Mouse (Mus musculus) midbrain, embryonic 10.5 days (tissue): Measurements from ENCODE around the gene Serac1. TPM values are rescaled to one million over a fixed set of nuclear protein-coding genes. Genes with fewer than 3 reads are reported as not detected.
A peak's percentile ranks its signal among the peaks of the same experiment; 100 is the strongest.

Experiments
- DNase-seq: peaks from one replicate; pipeline ENCODE4 v3.0.0-alpha.2; 2017; ENCODE audit warnings: low spot score
- H3K27ac ChIP-seq: fragments of 300-500 bp; sonication (generic); replicated peaks from 2 replicates; pipeline ENCODE4 v1.5.1; 2016; ENCODE audit warnings: mild to moderate bottlenecking
- H3K27me3 ChIP-seq: fragments of 300-500 bp; sonication (generic); 2 replicates; pipeline ENCODE4 v1.6.1; 2016; ENCODE audit warnings: low read depth, mild to moderate bottlenecking; ENCODE audit not compliant: poor library complexity, severe bottlenecking
- H3K36me3 ChIP-seq: fragments of 300-500 bp; sonication (generic); 2 replicates; pipeline ENCODE4 v1.6.1; 2016; ENCODE audit warnings: mild to moderate bottlenecking, moderate library complexity
- H3K4me1 ChIP-seq: fragments of 300-500 bp; sonication (generic); 2 replicates; pipeline ENCODE4 v1.6.1; 2016
- H3K4me3 ChIP-seq: fragments of 300-500 bp; sonication (generic); 2 replicates; pipeline ENCODE4 v1.5.1; 2016; ENCODE audit warnings: mild to moderate bottlenecking, moderate library complexity
- H3K9me3 ChIP-seq: fragments of 300-500 bp; sonication (generic); replicated peaks from 2 replicates; pipeline ENCODE4 v1.6.1; 2016; ENCODE audit warnings: mild to moderate bottlenecking
- WGBS: fragments of 180-500 bp; shearing (Covaris S2); methylation state at CpG from one replicate; pipeline ENCODE4 v1.1.7; 2016; 5-methylcytosine and 5-hydroxymethylcytosine counted together
- polyA plus RNA-seq: library from polyadenylated mRNA; unstranded; fragments of >200 nt; fragmentation: Nextera tagmentation; extraction: Ambion mirVana; gene quantifications from 2 replicates; pipeline ENCODE4 v1.2.1, GENCODE M21; 2016

The Serac1 gene
- 7.0 and 7.5 TPM in 2 replicates for polyA plus RNA-seq

DNA sequence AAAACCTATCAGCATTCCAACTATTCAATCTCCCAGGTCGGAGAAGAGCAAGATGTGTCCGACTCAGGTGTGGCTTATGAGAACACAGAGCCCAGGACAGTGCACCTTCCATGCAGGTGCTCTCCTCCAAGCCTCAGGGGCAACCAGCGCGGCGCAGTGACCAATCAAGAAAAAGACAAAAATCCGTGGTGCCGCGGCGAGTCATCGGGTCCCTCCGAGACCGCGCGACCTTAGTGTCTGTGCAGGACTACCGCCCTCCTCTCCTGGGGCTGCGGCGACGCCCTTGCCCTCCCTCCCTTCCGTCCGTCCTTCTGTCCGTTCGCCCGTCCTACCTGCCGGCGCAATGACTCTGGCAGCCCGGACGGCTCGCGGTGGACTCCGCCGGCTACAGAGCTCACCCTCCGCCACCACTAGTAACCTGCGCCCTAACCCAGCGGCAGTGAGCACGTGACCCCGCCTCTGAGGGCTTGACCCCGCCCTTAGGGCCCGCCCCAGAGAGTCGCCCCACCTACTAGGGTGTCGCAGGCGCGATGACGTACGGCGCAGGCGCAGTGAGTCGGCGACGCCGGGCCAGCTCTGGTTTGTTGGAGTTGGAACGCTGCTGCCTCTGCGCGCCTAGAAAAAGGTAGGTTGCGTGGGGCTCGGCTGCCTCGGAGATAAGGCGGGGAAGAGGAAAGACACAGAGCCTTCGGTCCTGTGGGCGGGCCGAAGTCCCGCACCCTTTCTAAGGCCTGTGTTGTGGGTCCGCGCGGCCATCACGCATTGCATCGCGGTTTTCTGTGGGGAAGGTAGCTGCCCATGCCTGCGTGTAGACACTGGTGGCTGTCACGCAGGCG lies at the start of gene Serac1, which contains the start of gene Gtf2h5:
Serac1 (minus strand) TSS at position 455 of the 836 bp plus-strand sequence.
Gtf2h5 (plus strand) TSS at position 500 of the 836 bp plus-strand sequence.
- H3K36me3 ChIP-seq, result peaks cover 21% of the 10 kb centered on the region
- H3K27me3 ChIP-seq, result no peaks in the 10 kb centered on the region
- no peaks in the 10 kb centered on the region for H3K9me3 ChIP-seq
- H3K27ac ChIP-seq, result peak within 1 kb of the TSS; percentile 90
- DNase-seq, result peak; percentile 97
- peaks cover 19% of the 10 kb centered on the region for H3K4me1 ChIP-seq
- under 1% methylated on average over 70 of the region's 70 CpGs for WGBS
- H3K4me3 ChIP-seq, result peak within 1 kb of the TSS; percentile 87

DNA sequence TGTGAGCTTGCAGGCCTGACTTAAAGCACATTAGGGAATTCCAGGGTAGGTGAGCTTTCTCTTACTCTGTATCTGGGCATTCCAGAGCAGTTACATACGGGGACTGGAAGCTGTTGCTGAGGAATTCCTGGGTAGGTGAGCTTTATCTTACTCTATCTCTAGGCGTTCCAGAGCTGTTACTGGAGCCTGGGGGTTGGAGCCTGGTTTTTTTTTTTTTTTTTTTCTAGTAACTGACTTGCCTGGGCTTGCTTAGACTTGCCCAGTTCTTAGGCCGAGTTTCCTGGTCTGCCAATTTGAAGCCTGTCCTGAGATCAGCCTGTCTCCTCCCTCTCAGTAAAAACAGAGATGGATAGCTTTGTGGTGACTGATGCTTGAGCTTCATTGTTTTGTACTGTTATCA lies 48.5 kb upstream of the Serac1 start:
- WGBS, result 66% methylated on average over 3 of the region's 3 CpGs
- Histone ChIP-seq H3K36me3 (peaks cover 37% of the 10 kb centered on the region), H3K9me3 (no peaks in the 10 kb centered on the region), H3K27ac (no peak overlapping the region), H3K27me3 (no peaks in the 10 kb centered on the region), H3K4me1 (0 out of 2 replicates have a peak, but pooled peaks cover 3% of the 10 kb centered on the region), H3K4me3 (no peak overlapping the region)
- no peak for DNase-seq

DNA sequence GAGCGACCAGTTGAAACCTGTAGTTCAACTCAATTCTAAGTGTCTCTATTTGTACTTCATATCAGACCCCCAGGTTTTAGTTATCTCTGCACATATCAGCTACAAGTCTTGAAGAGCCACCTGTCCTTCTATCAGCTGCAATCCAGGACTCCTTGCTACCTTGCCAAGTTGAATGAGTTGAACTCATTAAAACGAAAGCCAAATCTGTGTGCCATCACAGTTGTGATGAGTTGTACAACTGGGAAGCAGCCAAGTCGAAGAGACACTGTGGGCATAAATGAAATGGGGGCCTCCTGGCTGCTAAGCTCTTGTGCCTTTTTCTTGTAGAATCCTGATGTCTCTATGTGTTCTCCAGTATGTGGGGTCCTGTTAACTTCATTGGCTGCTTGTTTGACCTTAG lies 45.9 kb upstream of the Serac1 start:
- WGBS, result 92% methylated on average over 3 of the region's 3 CpGs
- no peak overlapping the region for H3K27ac ChIP-seq
- no peak for DNase-seq
- 0 out of 2 replicates have a peak, but pooled peaks cover 3% of the 10 kb centered on the region for H3K4me1 ChIP-seq
- H3K4me3 ChIP-seq, result no peak overlapping the region
- no peaks in the 10 kb centered on the region for H3K9me3 ChIP-seq
- no peaks in the 10 kb centered on the region for H3K27me3 ChIP-seq
- peaks cover 54% of the 10 kb centered on the region for H3K36me3 ChIP-seq

DNA sequence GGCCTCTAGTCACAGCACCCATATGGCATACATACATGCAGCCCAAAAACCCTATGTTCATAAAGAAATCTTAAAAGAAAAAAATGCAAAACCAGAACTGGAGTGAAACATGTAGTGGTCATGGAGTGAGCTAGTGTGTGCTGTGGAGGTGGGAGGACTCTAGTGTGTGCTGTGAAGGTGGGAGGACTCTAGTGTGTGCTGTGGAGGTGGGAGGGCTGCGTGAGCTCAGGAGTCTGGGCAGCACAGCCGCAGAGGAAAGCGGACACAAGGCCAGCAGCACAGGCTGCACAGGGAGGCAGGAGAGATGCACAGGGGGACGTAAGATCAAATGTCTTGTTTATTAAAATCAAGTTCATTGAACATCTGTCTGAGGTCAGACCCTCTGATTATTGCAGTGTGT lies 44.2 kb upstream of the Serac1 start:
- no peak overlapping the region for H3K4me3 ChIP-seq
- H3K36me3 ChIP-seq, result peaks cover 56% of the 10 kb centered on the region
- no peaks in the 10 kb centered on the region for H3K9me3 ChIP-seq
- WGBS, result 91% methylated on average over 4 of the region's 4 CpGs
- no peak overlapping the region for H3K27ac ChIP-seq
- no peaks in the 10 kb centered on the region for H3K4me1 ChIP-seq
- no peak for DNase-seq
- H3K27me3 ChIP-seq, result no peaks in the 10 kb centered on the region

DNA sequence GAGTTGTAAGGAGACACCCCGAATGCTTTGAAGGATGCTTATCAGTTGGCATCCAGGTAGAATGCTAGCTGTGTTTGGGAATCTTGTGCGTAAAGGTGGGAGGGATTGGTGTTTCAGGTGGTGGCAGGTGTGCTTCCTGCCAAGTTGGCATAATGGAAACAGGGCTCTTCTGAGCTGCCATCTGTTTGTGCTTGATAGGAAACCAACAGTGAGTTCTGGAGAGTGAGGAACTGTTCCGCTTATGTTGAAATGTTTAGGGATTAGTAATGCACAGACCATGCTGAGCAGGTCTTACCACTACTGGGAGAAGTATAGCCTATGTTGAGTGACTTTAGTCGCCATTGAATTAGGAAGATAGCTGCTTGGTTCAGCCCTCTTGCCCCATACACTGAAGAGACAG lies 39.3 kb upstream of the Serac1 start:
- Histone ChIP-seq H3K36me3 (peaks cover 65% of the 10 kb centered on the region), H3K9me3 (no peaks in the 10 kb centered on the region), H3K4me1 (no peaks in the 10 kb centered on the region), H3K27ac (no peak overlapping the region), H3K4me3 (no peak overlapping the region), H3K27me3 (no peaks in the 10 kb centered on the region)
- no peak for DNase-seq
- 93% methylated on average over 4 of the region's 4 CpGs for WGBS

DNA sequence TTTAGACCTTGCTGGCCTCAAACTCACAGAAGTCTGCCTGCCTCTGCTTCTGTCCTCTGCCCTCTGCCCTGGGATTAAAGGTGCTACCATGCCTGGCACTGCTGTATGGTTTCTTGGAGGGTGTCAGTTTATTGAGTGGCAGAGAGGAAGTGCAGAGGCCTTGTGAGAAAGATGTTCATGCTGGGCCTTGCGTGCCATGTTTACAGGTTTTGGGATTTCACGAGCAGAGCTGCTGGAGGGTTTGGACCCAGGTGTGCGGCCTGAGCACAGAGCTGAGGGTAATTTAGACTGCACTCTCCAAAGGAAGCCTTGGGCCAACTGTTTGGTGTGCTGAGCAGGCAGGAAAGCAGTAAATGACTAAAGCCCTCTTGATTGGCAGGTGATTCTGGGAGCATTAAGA lies 38.4 kb upstream of the Serac1 start:
- no peaks in the 10 kb centered on the region for H3K27me3 ChIP-seq
- H3K4me1 ChIP-seq, result no peaks in the 10 kb centered on the region
- DNase-seq, result no peak
- H3K9me3 ChIP-seq, result no peaks in the 10 kb centered on the region
- H3K27ac ChIP-seq, result no peak overlapping the region
- peaks cover 61% of the 10 kb centered on the region for H3K36me3 ChIP-seq
- H3K4me3 ChIP-seq, result no peak overlapping the region
- 92% methylated on average over 3 of the region's 3 CpGs for WGBS

DNA sequence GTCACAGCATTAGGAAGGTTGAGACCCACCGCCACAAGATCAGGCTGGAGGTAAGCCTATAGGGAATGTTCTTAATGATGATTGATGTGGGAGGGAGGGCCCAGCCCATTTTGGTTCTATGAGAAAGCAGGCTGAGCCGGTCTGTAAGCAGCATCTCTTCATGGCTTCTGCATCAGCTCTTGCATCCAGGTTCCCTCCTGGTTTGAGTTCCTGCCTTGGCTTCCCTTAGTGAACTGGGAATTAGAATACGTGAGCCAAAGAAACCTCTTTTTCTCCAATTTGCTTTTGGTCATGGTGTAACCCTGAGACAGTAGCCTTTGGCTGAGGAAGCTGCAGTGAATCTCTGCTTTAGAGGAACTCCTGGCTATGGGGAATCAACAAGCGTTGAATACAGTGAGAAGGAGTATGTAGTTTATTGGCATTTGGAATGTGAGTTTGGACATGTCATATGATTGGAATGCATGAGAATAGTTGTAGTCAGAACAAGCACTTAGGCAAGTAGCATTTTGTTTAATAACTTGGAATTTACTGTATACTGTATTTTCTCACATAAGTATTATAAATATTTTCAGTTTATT lies 37.7 kb upstream of the Serac1 start:
- H3K36me3 ChIP-seq, result peaks cover 59% of the 10 kb centered on the region
- H3K4me1 ChIP-seq, result no peaks in the 10 kb centered on the region
- H3K27me3 ChIP-seq, result no peaks in the 10 kb centered on the region
- H3K9me3 ChIP-seq, result no peaks in the 10 kb centered on the region
- 94% methylated on average over 4 of the region's 4 CpGs for WGBS
- H3K27ac ChIP-seq, result no peak overlapping the region
- DNase-seq, result no peak
- no peak overlapping the region for H3K4me3 ChIP-seq

DNA sequence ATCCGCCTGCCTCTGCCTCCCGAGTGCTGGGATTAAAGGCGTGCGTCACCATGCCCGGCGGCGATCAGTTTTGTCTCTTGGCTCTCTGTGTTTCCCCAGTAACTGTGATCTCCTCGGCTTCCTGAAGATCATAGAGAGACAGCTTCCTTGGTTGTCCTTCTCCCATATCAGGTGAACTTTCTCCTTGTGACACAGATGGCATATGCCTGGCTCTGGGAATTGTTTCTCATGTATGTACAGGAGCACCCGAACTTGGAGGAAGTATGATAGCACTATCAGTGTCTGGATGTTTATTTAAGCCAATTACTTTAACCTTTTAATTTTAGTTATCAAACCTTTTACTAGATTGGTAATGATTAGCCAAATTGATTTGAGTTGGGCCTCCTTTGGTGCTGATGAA lies 35.5 kb upstream of the Serac1 start:
- Histone ChIP-seq H3K9me3 (no peaks in the 10 kb centered on the region), H3K36me3 (peaks cover 61% of the 10 kb centered on the region), H3K4me1 (no peaks in the 10 kb centered on the region), H3K27me3 (no peaks in the 10 kb centered on the region), H3K4me3 (no peak overlapping the region), H3K27ac (no peak overlapping the region)
- 94% methylated on average over 9 of the region's 9 CpGs for WGBS
- DNase-seq, result no peak

DNA sequence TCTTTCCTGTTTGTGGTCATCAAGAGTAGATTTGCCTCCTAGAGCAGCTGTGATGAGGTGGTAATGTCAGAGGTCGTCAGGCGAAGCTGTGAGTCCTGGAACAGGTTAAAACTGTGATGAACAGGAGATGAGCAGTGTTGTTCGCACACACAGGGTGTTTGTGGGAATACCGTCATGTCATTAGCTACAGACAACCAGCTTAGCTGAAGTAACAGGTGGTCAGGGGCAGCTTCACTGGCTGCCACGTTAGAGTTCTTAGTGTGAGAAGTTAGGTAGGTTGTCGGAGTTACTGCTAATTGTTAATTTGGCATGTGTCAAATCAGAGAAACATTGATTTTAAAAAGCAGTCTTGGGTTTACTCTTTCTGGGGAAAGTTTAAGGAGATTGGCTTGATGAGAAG lies 34.1 kb upstream of the Serac1 start:
- 89% methylated on average over 6 of the region's 6 CpGs for WGBS
- no peaks in the 10 kb centered on the region for H3K9me3 ChIP-seq

DNA sequence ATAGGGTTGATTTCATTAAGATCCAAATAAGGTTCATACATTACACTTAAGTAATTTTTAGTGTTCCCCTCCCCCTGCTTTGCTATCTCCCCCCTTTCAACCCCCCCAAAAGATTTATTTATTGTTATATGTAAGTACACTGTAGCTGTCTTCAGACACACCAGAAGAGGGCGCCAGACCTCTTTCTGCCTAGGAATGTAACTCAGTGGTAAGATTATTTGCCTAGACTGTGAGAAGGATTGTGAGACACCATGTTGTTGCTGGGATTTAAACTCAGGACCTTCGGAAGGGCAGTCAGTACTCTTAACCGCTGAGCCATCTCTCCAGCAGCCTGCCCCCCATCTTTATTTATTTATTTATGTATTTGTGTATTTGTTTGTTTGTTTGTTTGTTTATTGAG lies 31.4 kb upstream of the Serac1 start:
- Histone ChIP-seq H3K4me1 (peaks cover 26% of the 10 kb centered on the region), H3K9me3 (no peaks in the 10 kb centered on the region), H3K27ac (no peak overlapping the region), H3K36me3 (peaks cover 60% of the 10 kb centered on the region), H3K4me3 (no peak overlapping the region), H3K27me3 (no peaks in the 10 kb centered on the region)
- no peak for DNase-seq
- whole genome bisulfite sequencing, result 82% methylated on average over 3 of the region's 3 CpGs

More for the DNA sequence above, 34.1 kb upstream of the Serac1 start:
- Histone ChIP-seq H3K4me3 (no peak overlapping the region), H3K4me1 (peaks cover 10% of the 10 kb centered on the region), H3K36me3 (peaks cover 71% of the 10 kb centered on the region), H3K27ac (no peak overlapping the region), H3K27me3 (no peaks in the 10 kb centered on the region)
- no peak for DNase-seq

DNA sequence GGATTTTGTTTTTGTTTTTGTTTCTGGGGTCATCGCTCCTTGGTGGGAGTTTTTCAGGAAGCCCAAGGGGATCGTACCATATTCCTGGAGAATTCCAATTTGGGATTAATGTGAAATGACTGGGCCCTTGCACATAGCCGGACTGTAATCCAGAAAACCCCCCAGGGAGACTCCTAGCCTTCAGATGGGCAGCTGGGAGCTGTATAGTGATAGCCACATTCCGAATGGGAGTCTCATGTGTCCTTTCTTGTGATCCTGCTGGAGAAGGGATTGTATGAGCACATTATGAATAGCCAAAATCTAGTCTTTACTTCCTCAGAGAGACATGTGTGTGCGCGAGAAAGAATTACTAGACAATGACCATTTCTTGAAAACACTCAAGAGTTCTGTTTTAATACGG lies 28.6 kb upstream of the Serac1 start:
- Histone ChIP-seq H3K4me1 (peaks cover 32% of the 10 kb centered on the region), H3K4me3 (peak overlapping the region; percentile 71), H3K27ac (peak overlapping the region; percentile 98), H3K9me3 (no peaks in the 10 kb centered on the region), H3K36me3 (peaks cover 34% of the 10 kb centered on the region), H3K27me3 (peaks cover 17% of the 10 kb centered on the region; the same call in 1 of the 2 replicates)
- no peak for DNase-seq
- WGBS, result 78% methylated on average over 7 of the region's 7 CpGs

DNA sequence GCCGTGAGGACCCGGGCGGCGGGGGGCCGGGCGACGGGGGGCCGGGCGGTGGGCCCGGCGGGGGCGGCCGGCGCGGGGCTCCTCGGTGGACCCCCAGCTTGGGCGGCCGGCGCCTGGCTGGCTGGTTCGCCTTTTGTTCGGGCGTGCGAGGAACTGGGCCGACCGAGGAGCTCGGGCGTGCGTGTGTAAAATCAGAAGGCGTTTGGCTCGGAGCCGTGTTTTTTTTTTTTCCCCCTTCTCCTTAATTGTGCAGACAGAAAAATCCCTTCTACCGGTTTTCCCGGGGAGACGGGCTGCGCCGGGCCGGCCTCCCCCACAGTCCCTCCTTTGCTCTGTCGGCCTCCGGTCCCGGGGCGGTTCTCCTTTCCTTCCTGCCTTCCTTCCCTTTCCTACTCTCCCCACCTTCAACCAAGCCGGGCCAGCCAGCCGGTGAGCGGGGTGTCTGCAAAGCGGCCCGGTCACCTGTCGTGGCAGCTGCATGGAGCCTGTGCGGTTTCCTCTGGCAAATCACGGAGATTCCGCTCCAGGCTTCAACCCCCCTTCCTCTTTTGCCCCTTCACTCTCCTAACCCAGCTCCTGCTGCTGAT lies 27.6 kb upstream of the Serac1 start:
- under 1% methylated on average over 34 of the region's 50 CpGs for WGBS
- H3K36me3 ChIP-seq, result peaks cover 28% of the 10 kb centered on the region
- H3K27ac ChIP-seq, result peak overlapping the region; percentile 98
- H3K4me3 ChIP-seq, result peak overlapping the region; percentile 71
- H3K27me3 ChIP-seq, result peaks cover 17% of the 10 kb centered on the region; the same call in 1 of the 2 replicates
- H3K4me1 ChIP-seq, result peaks cover 32% of the 10 kb centered on the region
- H3K9me3 ChIP-seq, result no peaks in the 10 kb centered on the region
- DNase-seq, result peak; percentile 64
